Mouse (Mus musculus): ENCODE data around the gene Krt42.

DNA sequence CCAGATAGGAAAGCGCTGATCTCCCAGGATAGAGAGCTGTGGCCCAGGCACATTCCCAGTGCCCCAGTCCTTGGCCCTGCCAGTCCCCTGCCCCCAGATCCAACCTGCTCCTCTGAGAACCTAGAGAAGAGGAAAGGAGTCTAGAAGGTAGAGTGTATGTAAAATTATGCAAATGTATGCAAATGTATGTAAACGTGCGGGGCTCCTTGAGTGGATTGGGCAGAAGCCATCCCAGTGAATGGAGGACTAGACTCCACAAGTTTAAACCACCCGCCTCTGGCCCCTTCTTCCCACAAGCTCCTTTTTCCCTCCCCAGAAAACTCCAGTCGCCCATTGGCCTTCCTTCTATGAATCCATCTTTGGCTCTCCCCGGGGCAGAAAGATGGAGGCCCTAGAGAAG, 23.2 kb upstream of the Krt42 start:
- TF ChIP-seq POLR2A (IDR thresholded peaks at IDR 0.05; ENCODE audit: extremely low read depth, insufficient read depth, low read length) = no peak
- TF ChIP-seq CTCF (IDR thresholded peaks at IDR 0.05; ENCODE audit: low read depth, low read length) = no peak

Measured in liver, adult 2 months (tissue).